Mouse (Mus musculus) small intestine, adult 2 months (tissue): ENCODE measurements around the gene N4bp2l1. TPM values are rescaled to one million over a fixed set of nuclear protein-coding genes. Genes with fewer than 3 reads are reported as not detected.

Experiments used
- H3K27ac ChIP-seq: fragments of 200-500 bp; 2 replicates; pipeline ENCODE4 v1.5.1; 2012; ENCODE audit warnings: low read depth, low read length, control low read depth, inconsistent platforms; ENCODE audit not compliant: insufficient read depth
- H3K27me3 ChIP-seq: fragments of 200-500 bp; 2 replicates; pipeline ENCODE4 v1.6.1; 2012; ENCODE audit warnings: mild to moderate bottlenecking, moderate library complexity, low read length, inconsistent platforms; ENCODE audit not compliant: control insufficient read depth, insufficient read depth
- H3K36me3 ChIP-seq: fragments of 200-500 bp; 2 replicates; pipeline ENCODE4 v1.6.1; 2012; ENCODE audit warnings: mild to moderate bottlenecking, low read length, control low read depth, inconsistent platforms; ENCODE audit not compliant: control insufficient read depth, insufficient read depth
- H3K4me1 ChIP-seq: fragments of 200-500 bp; 2 replicates; pipeline ENCODE4 v1.6.1; 2012; ENCODE audit warnings: low read length, inconsistent platforms, mixed read lengths; ENCODE audit not compliant: control insufficient read depth, insufficient read depth, insufficient read length
- H3K4me3 ChIP-seq: fragments of 200-500 bp; 2 replicates; pipeline ENCODE4 v1.5.1; 2012; ENCODE audit warnings: low read depth, mild to moderate bottlenecking, control low read depth, inconsistent platforms, low read length, moderate library complexity
- CTCF ChIP-seq: fragments of 200-500 bp; IDR thresholded peaks from 2 replicates; pipeline ENCODE4 v1.5.1; 2012; ENCODE audit warnings: low read depth, mild to moderate bottlenecking, control low read depth, inconsistent platforms, low read length, moderate library complexity, mixed read lengths; ENCODE audit not compliant: insufficient replicate concordance, insufficient read length; ENCODE audit errors: extremely low read depth
- POLR2A ChIP-seq: fragments of 200-500 bp; IDR thresholded peaks from 2 replicates; pipeline ENCODE4 v1.6.1; 2012; ENCODE audit warnings: low read depth, mild to moderate bottlenecking, control low read depth, inconsistent platforms, low read length, moderate library complexity
- WGBS: fragments of 180-500 bp; shearing (Covaris S2); methylation state at CpG from one replicate; pipeline ENCODE4 v1.1.7; 2018; 5-methylcytosine and 5-hydroxymethylcytosine counted together
- polyA plus RNA-seq: library from polyadenylated mRNA; depleted of rRNA; stranded (reverse); fragments of >200 nt; gene quantifications from 2 replicates; pipeline ENCODE4 v1.2.3, GENCODE M21; 2012

N4bp2l1 gene
- polyA plus RNA-seq, 1 experiment = 7.6 TPM

- H3K4me3 ChIP-seq = no peak overlapping the region
- TF ChIP-seq CTCF = no peak
- TF ChIP-seq POLR2A = no peak
- no peaks in the 10 kb centered on the region; the same call in 1 of the 2 replicates for H3K36me3 ChIP-seq
- H3K27ac ChIP-seq = no peak overlapping the region
- peaks cover 7% of the 10 kb centered on the region; the same call in 1 of the 2 replicates for H3K4me1 ChIP-seq
- WGBS = 88% methylated on average over 3 of the region's 3 CpGs
- no peaks in the 10 kb centered on the region for H3K27me3 ChIP-seq
Measured at GRCm38 (mm10) chr5:150621592-150621991, 24.6 kb upstream of the N4bp2l1 start.

GRCm38 (mm10) chr5:150620588-150621135 lies 23.7 kb upstream of the N4bp2l1 start:
- H3K4me1 ChIP-seq = peaks cover 7% of the 10 kb centered on the region; the same call in 1 of the 2 replicates
- TF ChIP-seq CTCF = no peak
- TF ChIP-seq POLR2A = no peak
- no peaks in the 10 kb centered on the region; the same call in 1 of the 2 replicates for H3K36me3 ChIP-seq
- H3K4me3 ChIP-seq = no peak overlapping the region
- 70% methylated on average over 7 of the region's 7 CpGs for WGBS
- no peaks in the 10 kb centered on the region for H3K27me3 ChIP-seq
- H3K27ac ChIP-seq = no peak overlapping the region

GRCm38 (mm10) chr5:150618599-150619355 lies 21.8 kb upstream of the N4bp2l1 start:
- Histone ChIP-seq H3K4me1 (peaks cover 7% of the 10 kb centered on the region; the same call in 1 of the 2 replicates), H3K4me3 (no peak overlapping the region), H3K27me3 (no peaks in the 10 kb centered on the region), H3K27ac (no peak overlapping the region), H3K36me3 (no peaks in the 10 kb centered on the region)
- WGBS = 81% methylated on average over 10 of the region's 10 CpGs
- TF ChIP-seq POLR2A = no peak
- no peak for TF ChIP-seq CTCF

GRCm38 (mm10) chr5:150616731-150617130 lies 19.7 kb upstream of the N4bp2l1 start:
- Histone ChIP-seq H3K27me3 (no peaks in the 10 kb centered on the region), H3K36me3 (no peaks in the 10 kb centered on the region), H3K4me3 (no peak overlapping the region), H3K4me1 (peaks cover 4% of the 10 kb centered on the region; the same call in 1 of the 2 replicates), H3K27ac (no peak overlapping the region; the same call in 1 of the 2 replicates)
- 37% methylated on average over 3 of the region's 3 CpGs for WGBS
- TF ChIP-seq CTCF = no peak
- no peak for TF ChIP-seq POLR2A

- TF ChIP-seq POLR2A = no peak
- no peak for TF ChIP-seq CTCF
- Histone ChIP-seq H3K4me3 (no peak overlapping the region), H3K27ac (no peak overlapping the region), H3K36me3 (no peaks in the 10 kb centered on the region), H3K4me1 (peaks cover 8% of the 10 kb centered on the region; the same call in 1 of the 2 replicates), H3K27me3 (no peaks in the 10 kb centered on the region)
- WGBS = 37% methylated on average over 2 of the region's 2 CpGs
Measured at GRCm38 (mm10) chr5:150616216-150616615, 19.2 kb upstream of the N4bp2l1 start.

GRCm38 (mm10) chr5:150614054-150614453 lies 17.1 kb upstream of the N4bp2l1 start:
- TF ChIP-seq POLR2A (no peak), CTCF (no peak)
- Histone ChIP-seq H3K4me1 (peaks cover 9% of the 10 kb centered on the region; the same call in 1 of the 2 replicates), H3K27me3 (no peaks in the 10 kb centered on the region), H3K4me3 (no peak overlapping the region), H3K36me3 (no peaks in the 10 kb centered on the region), H3K27ac (no peak overlapping the region)
- 89% methylated on average over 2 of the region's 2 CpGs for WGBS

- TF ChIP-seq POLR2A (no peak), CTCF (no peak)
- Histone ChIP-seq H3K4me3 (peak overlapping the region; percentile 20), H3K36me3 (no peaks in the 10 kb centered on the region), H3K4me1 (peaks cover 13% of the 10 kb centered on the region; the same call in 1 of the 2 replicates), H3K27ac (peak overlapping the region; percentile 57), H3K27me3 (no peaks in the 10 kb centered on the region)
- WGBS = 23% methylated on average over 12 of the region's 12 CpGs
Measured at GRCm38 (mm10) chr5:150611697-150612096, 14.7 kb upstream of the N4bp2l1 start.
